ENCODE assay signal across 8 mouse cellular contexts in the genomic region with DNA sequence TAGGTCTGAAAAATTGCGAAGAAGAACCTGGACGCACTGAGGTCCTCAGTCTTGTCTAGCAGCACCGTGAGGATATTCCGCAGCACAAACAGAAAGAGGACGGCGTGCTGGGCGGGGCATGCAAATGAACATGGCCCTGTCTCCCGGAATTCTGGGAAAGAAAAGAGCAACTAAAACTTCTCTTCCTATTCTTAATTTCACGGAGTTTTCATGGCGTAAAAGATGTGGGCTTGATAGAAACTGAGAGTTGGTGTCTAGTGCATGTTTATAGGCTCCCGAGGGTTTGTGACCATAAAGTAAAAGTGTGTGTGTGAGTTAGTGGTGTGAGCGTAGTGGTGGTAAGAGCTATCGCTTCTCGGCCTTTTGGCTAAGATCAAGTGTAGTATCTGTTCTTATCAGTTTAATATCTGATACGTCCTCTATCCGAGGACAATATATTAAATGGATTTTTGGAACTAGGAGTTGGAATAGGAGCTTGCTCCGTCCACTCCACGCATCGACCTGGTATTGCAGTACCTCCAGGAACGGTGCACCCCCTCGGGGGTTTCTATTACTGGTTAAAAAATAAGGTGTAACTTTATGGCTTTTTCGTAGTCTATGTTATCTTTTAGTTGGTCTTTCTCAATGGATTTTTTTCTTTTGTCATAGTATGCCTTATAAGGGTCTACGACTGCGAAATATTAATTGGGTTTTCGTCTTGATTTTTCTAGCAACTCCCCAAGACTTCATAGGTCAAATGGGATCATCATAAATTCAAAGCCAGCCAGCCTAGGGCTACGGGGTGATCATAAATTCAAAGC. TPM values are rescaled to one million over a fixed set of nuclear protein-coding genes. Genes with fewer than 3 reads are reported as not detected.
DNase-seq lines count a peak whose midpoint lies in the region; ATAC-seq and TF ChIP-seq lines count a peak whose summit lies in the region.

No protein-coding gene starts in this region.

- H3K79me2 ChIP-seq in CH12.LX (replicated peaks; ENCODE audit: control insufficient read depth, extremely low read depth, insufficient read depth, poor library complexity, severe bottlenecking) = no peaks in the 10 kb centered on the region

- H3K4me1 ChIP-seq in CH12.LX (ENCODE audit: control insufficient read depth in 1 of 2, insufficient read depth in 2 of 2) = peaks cover 3 to 17% of the 10 kb centered on the region in 2 experiments; a peak in 3 of 4 replicates
- no peaks in the 10 kb centered on the region for H3K4me1 ChIP-seq in forebrain, embryonic 11.5 days (replicated peaks; ENCODE audit: control insufficient read depth, insufficient read depth, low read length)
- H3K4me1 ChIP-seq in heart, postnatal 0 days (ENCODE audit: control insufficient read depth, insufficient read depth) = 0 out of 2 replicates have a peak, but pooled peaks cover 3% of the 10 kb centered on the region
- peaks cover 15% of the 10 kb centered on the region for H3K4me1 ChIP-seq in liver, embryonic 16.5 days (ENCODE audit: control insufficient read depth, low read depth, low read length)
- H3K4me1 ChIP-seq in neural tube, embryonic 13.5 days (replicated peaks) = peaks cover 8% of the 10 kb centered on the region
- no peaks in the 10 kb centered on the region for H3K4me1 ChIP-seq in testis, adult 2 months (ENCODE audit: control insufficient read depth, insufficient read depth, low read length)

- no peaks in the 10 kb centered on the region for H3K36me3 ChIP-seq in CH12.LX (replicated peaks in 1 of 2; ENCODE audit: control insufficient read depth in 1 of 2, insufficient read depth in 1 of 2, low read length in 1 of 2)
- H3K36me3 ChIP-seq in forebrain, embryonic 11.5 days (ENCODE audit: control insufficient read depth, insufficient read depth, low read length) = no peaks in the 10 kb centered on the region
- no peaks in the 10 kb centered on the region for H3K36me3 ChIP-seq in heart, postnatal 0 days (replicated peaks; ENCODE audit: control insufficient read depth, insufficient read depth, low read length)
- peaks cover 11% of the 10 kb centered on the region for H3K36me3 ChIP-seq in liver, embryonic 16.5 days (ENCODE audit: control insufficient read depth, insufficient read depth)
- no peaks in the 10 kb centered on the region for H3K36me3 ChIP-seq in neural tube, embryonic 13.5 days
- no peaks in the 10 kb centered on the region for H3K36me3 ChIP-seq in testis, adult 2 months (ENCODE audit: control insufficient read depth, insufficient read depth, low read length)

- peak overlapping the region; percentile 74 for H3K4me2 ChIP-seq in CH12.LX (ENCODE audit: insufficient read depth, low read depth, poor library complexity, severe bottlenecking)
- H3K4me2 ChIP-seq in forebrain, embryonic 11.5 days (ENCODE audit: low read depth, low read length, severe bottlenecking) = peak overlapping the region; percentile 54
- H3K4me2 ChIP-seq in heart, postnatal 0 days (ENCODE audit: low read depth, low read length) = peak overlapping the region; percentile 60
- H3K4me2 ChIP-seq in liver, embryonic 16.5 days (ENCODE audit: low read depth, low read length) = peak overlapping the region; percentile 74
- H3K4me2 ChIP-seq in neural tube, embryonic 13.5 days = peak overlapping the region; percentile 64

- H3K9ac ChIP-seq in CH12.LX (ENCODE audit: insufficient read depth, low read depth) = peak overlapping the region; percentile 83
- peak overlapping the region; percentile 62 for H3K9ac ChIP-seq in forebrain, embryonic 11.5 days (ENCODE audit: low read length)
- peak overlapping the region; percentile 73 for H3K9ac ChIP-seq in heart, postnatal 0 days (replicated peaks; ENCODE audit: low read depth, low read length)
- H3K9ac ChIP-seq in liver, embryonic 16.5 days (ENCODE audit: low read depth, low read length) = peak overlapping the region; percentile 58
- peak overlapping the region; percentile 77 for H3K9ac ChIP-seq in neural tube, embryonic 13.5 days

- TF ChIP-seq CTCF in CH12.LX (conservative IDR thresholded peaks at IDR 0.05 in 1 of 2, IDR thresholded peaks at IDR 0.05 in 1 of 2; ENCODE audit: low read depth in 2 of 2, low read length in 2 of 2) = no peak
- no peak for TF ChIP-seq CTCF in heart, postnatal 0 days (IDR thresholded peaks at IDR 0.05; ENCODE audit: low read depth)
- TF ChIP-seq CTCF in testis, adult 2 months (IDR thresholded peaks at IDR 0.05; ENCODE audit: control insufficient read depth, insufficient read depth, insufficient replicate concordance, low read depth, low read length) = no peak

- dilution Hi-C loops in CH12.LX (cut with MboI; ENCODE audit: extremely low pct_ligation_motif_present, extremely low pct_unique_long_range_greater_than_20kb, low sequenced_read_pairs) = no loop called here

- peak overlapping the region; percentile 47 to 79 (median 55) for H3K4me3 ChIP-seq in CH12.LX (replicated peaks in 1 of 3; ENCODE audit: low read depth in 2 of 3, low read length in 2 of 3, poor library complexity in 1 of 3)
- peak overlapping the region; percentile 34 for H3K4me3 ChIP-seq in forebrain, embryonic 11.5 days (ENCODE audit: low read depth, low read length)
- H3K4me3 ChIP-seq in heart, postnatal 0 days (ENCODE audit: low read depth, low read length) = peak overlapping the region; percentile 55
- H3K4me3 ChIP-seq in liver, embryonic 16.5 days (ENCODE audit: low read depth, low read length) = peak overlapping the region; percentile 62
- H3K4me3 ChIP-seq in neural tube, embryonic 13.5 days = peak overlapping the region; percentile 51
- peak overlapping the region; percentile 87 for H3K4me3 ChIP-seq in testis, adult 2 months (ENCODE audit: control insufficient read depth, low read depth, low read length)

- no peaks in the 10 kb centered on the region for H3K9me3 ChIP-seq in CH12.LX (replicated peaks; ENCODE audit: low read length)
- H3K9me3 ChIP-seq in forebrain, embryonic 11.5 days (ENCODE audit: control insufficient read depth, low read length) = no peaks in the 10 kb centered on the region
- H3K9me3 ChIP-seq in heart, postnatal 0 days (replicated peaks; ENCODE audit: control insufficient read depth, low read length) = no peaks in the 10 kb centered on the region
- H3K9me3 ChIP-seq in liver, embryonic 16.5 days (replicated peaks; ENCODE audit: control insufficient read depth, low read length) = no peaks in the 10 kb centered on the region
- no peaks in the 10 kb centered on the region for H3K9me3 ChIP-seq in neural tube, embryonic 13.5 days

- TF ChIP-seq EP300 in CH12.LX (IDR thresholded peaks at IDR 0.05; ENCODE audit: low read length) = no peak; the same call in 1 of the 2 replicates
- TF ChIP-seq EP300 in heart, postnatal 0 days (IDR thresholded peaks at IDR 0.05; ENCODE audit: low read depth) = peak; percentile 59; the same call in 1 of the 2 replicates

- DNase-seq in CH12.LX (ENCODE audit: extremely low read depth) = peak; percentile 97
- peak; percentile 76 for DNase-seq in c-Kit-positive CD71-negative TER-119-negative erythroid progenitor cells, embryonic 14.5 days (ENCODE audit: low read depth)
- peak; percentile 87 for DNase-seq in forebrain, embryonic 11.5 days (ENCODE audit: low spot score)
- peak; percentile 84 for DNase-seq in heart, postnatal 0 days (ENCODE audit: low spot score)
- DNase-seq in kidney, postnatal 4 days = peak; percentile 84 to 90

- WGBS in forebrain, embryonic 11.5 days = under 1% methylated on average over 26 of the region's 26 CpGs
- under 1% methylated on average over 26 of the region's 26 CpGs for WGBS in heart, postnatal 0 days
- 0% methylated on average over 26 of the region's 26 CpGs for WGBS in liver, embryonic 16.5 days (ENCODE audit: insufficient replicate concordance)
- under 1% methylated on average over 26 of the region's 26 CpGs for WGBS in neural tube, embryonic 13.5 days

- no peak overlapping the region for H3K27ac ChIP-seq in CH12.LX (ENCODE audit: insufficient read depth, low read depth)
- peak overlapping the region; percentile 46; the same call in 1 of the 2 replicates for H3K27ac ChIP-seq in forebrain, embryonic 11.5 days (ENCODE audit: low read depth, low read length)
- H3K27ac ChIP-seq in heart, postnatal 0 days (ENCODE audit: low read depth) = peak overlapping the region; percentile 74
- H3K27ac ChIP-seq in liver, embryonic 16.5 days (ENCODE audit: low read length) = peak overlapping the region; percentile 88
- H3K27ac ChIP-seq in neural tube, embryonic 13.5 days (replicated peaks) = peak overlapping the region; percentile 89
- peak overlapping the region; percentile 93 for H3K27ac ChIP-seq in testis, adult 2 months (ENCODE audit: control insufficient read depth, insufficient read depth, low read depth, low read length)

- in situ Hi-C loops in CH12.LX (cut with MboI; ENCODE audit: low pct_ligation_motif_present, low pct_unique_long_range_greater_than_20kb, low sequenced_read_pairs) = no loop called here

- TF ChIP-seq RAD21 in CH12.LX (IDR thresholded peaks at IDR 0.05; ENCODE audit: low read depth, low read length) = no peak

- peaks cover 35% of the 10 kb centered on the region for H3K27me3 ChIP-seq in CH12.LX (replicated peaks)
- H3K27me3 ChIP-seq in forebrain, embryonic 11.5 days (ENCODE audit: control insufficient read depth, insufficient read depth, low read length) = no peaks in the 10 kb centered on the region
- no peaks in the 10 kb centered on the region for H3K27me3 ChIP-seq in heart, postnatal 0 days (ENCODE audit: control insufficient read depth, insufficient read depth, low read length)
- peaks cover 6% of the 10 kb centered on the region; the same call in 1 of the 2 replicates for H3K27me3 ChIP-seq in liver, embryonic 16.5 days (ENCODE audit: control insufficient read depth, insufficient read depth, low read depth, low read length)
- no peaks in the 10 kb centered on the region; the same call in 1 of the 2 replicates for H3K27me3 ChIP-seq in neural tube, embryonic 13.5 days
- no peaks in the 10 kb centered on the region for H3K27me3 ChIP-seq in testis, adult 2 months (ENCODE audit: control insufficient read depth, insufficient read depth, low read length)

- peak; percentile 98 for TF ChIP-seq POLR2A in CH12.LX (IDR thresholded peaks at IDR 0.05; ENCODE audit: low read depth, low read length)
- no peak; the same call in 1 of the 2 replicates for TF ChIP-seq POLR2A in testis, adult 2 months (IDR thresholded peaks at IDR 0.05; ENCODE audit: control insufficient read depth, low read depth, low read length)

- peak; percentile 90 for ATAC-seq in forebrain, embryonic 11.5 days (replicated peaks; ENCODE audit: low FRiP score)
- peak; percentile 88 for ATAC-seq in heart, postnatal 0 days (ENCODE audit: insufficient read depth, low read depth)
- ATAC-seq in liver, embryonic 16.5 days (ENCODE audit: low read depth) = peak; percentile 83
- ATAC-seq in neural tube, embryonic 13.5 days (ENCODE audit: low read depth) = peak; percentile 91

RNA-seq across cellular contexts. Expression of a gene that starts 15.2 kb away (rescaled TPM):
- not detected in 2 replicates for total RNA-seq in CH12.LX (2012; rRNA removed)
- not detected in 2 replicates for total RNA-seq in CH12.LX (2014; rRNA removed)
- not detected in 2 replicates for polyA plus RNA-seq in CH12.LX (2012; ENCODE audit: insufficient read length, low read depth)
- polyA plus RNA-seq in forebrain, embryonic 11.5 days (2014; fragmentation: Nextera tagmentation; extraction: Ambion mirVana) = 0.67 and 0.91 TPM in 2 replicates
- total RNA-seq in heart, postnatal 0 days (2014; rRNA removed; ENCODE audit: low replicate concordance) = not detected in 2 replicates
- 0.10 and 0.16 TPM in 2 replicates for polyA plus RNA-seq in heart, postnatal 0 days (2015; fragmentation: Nextera tagmentation; extraction: Ambion mirVana)
- 39.7 and 43.0 TPM in 2 replicates for polyA plus RNA-seq in liver, embryonic 16.5 days (2015; fragmentation: Nextera tagmentation; extraction: Ambion mirVana)
- 0.08 TPM in 1 of 2 replicates, not detected in the other for polyA plus RNA-seq in neural tube, embryonic 13.5 days (2015; fragmentation: Nextera tagmentation; extraction: Ambion mirVana)
- polyA plus RNA-seq in testis, adult 2 months (2012; rRNA removed) = 0.05 and 0.07 TPM in 2 replicates

RNA-seq across cellular contexts. Expression of a gene that starts 27.5 kb away (rescaled TPM):
- total RNA-seq in CH12.LX (2012; rRNA removed) (59.1 and 60.1 TPM in 2 replicates), CH12.LX (2014; rRNA removed) (57.6 and 58.3 TPM in 2 replicates)
- 75.7 and 78.8 TPM in 2 replicates for polyA plus RNA-seq in CH12.LX (2012; ENCODE audit: insufficient read length, low read depth)
- polyA plus RNA-seq in forebrain, embryonic 11.5 days (2014; fragmentation: Nextera tagmentation; extraction: Ambion mirVana) = 108 and 110 TPM in 2 replicates
- total RNA-seq in heart, postnatal 0 days (2014; rRNA removed; ENCODE audit: low replicate concordance) = 51.6 and 52.0 TPM in 2 replicates
- 20.1 TPM in 2 replicates for polyA plus RNA-seq in heart, postnatal 0 days (2015; fragmentation: Nextera tagmentation; extraction: Ambion mirVana)
- polyA plus RNA-seq in liver, embryonic 16.5 days (2015; fragmentation: Nextera tagmentation; extraction: Ambion mirVana) = 19.2 and 21.7 TPM in 2 replicates
- polyA plus RNA-seq in neural tube, embryonic 13.5 days (2015; fragmentation: Nextera tagmentation; extraction: Ambion mirVana) = 115 and 118 TPM in 2 replicates
- 252 and 263 TPM in 2 replicates for polyA plus RNA-seq in testis, adult 2 months (2012; rRNA removed)

RNA-seq across cellular contexts. Expression of a gene that starts 31.0 kb away (rescaled TPM):
- 9.5 and 11.4 TPM in 2 replicates for total RNA-seq in CH12.LX (2012; rRNA removed)
- 6.3 and 8.2 TPM in 2 replicates for total RNA-seq in CH12.LX (2014; rRNA removed)
- 30.6 and 30.7 TPM in 2 replicates for polyA plus RNA-seq in CH12.LX (2012; ENCODE audit: insufficient read length, low read depth)
- polyA plus RNA-seq in forebrain, embryonic 11.5 days (2014; fragmentation: Nextera tagmentation; extraction: Ambion mirVana) = 16.0 and 16.5 TPM in 2 replicates
- 2.6 and 3.6 TPM in 2 replicates for total RNA-seq in heart, postnatal 0 days (2014; rRNA removed; ENCODE audit: low replicate concordance)
- polyA plus RNA-seq in heart, postnatal 0 days (2015; fragmentation: Nextera tagmentation; extraction: Ambion mirVana) = 8.3 and 9.3 TPM in 2 replicates
- polyA plus RNA-seq in liver, embryonic 16.5 days (2015; fragmentation: Nextera tagmentation; extraction: Ambion mirVana) = 5.6 and 6.2 TPM in 2 replicates
- 19.8 and 21.3 TPM in 2 replicates for polyA plus RNA-seq in neural tube, embryonic 13.5 days (2015; fragmentation: Nextera tagmentation; extraction: Ambion mirVana)
- polyA plus RNA-seq in testis, adult 2 months (2012; rRNA removed) = 27.8 and 32.1 TPM in 2 replicates

Comparison
In these comparisons a context has a peak if more than half of its experiments do, and no peak if none do; other contexts are left out.
1. H3K4me3 ChIP-seq: peak in every context shown above with its lines; median percentile 87 in testis, adult 2 months; 62 in liver, embryonic 16.5 days; 55 in CH12.LX; 55 in heart, postnatal 0 days; 51 in neural tube, embryonic 13.5 days; 34 in forebrain, embryonic 11.5 days.
2. RNA of a gene that starts 15.2 kb away (polyA plus RNA-seq): 39.7 to 43.0 TPM in liver, embryonic 16.5 days; 0.67 to 0.91 TPM in forebrain, embryonic 11.5 days, 0.10 to 0.16 TPM in heart, postnatal 0 days, 0.05 to 0.07 TPM in testis, adult 2 months, 0.08 TPM in neural tube, embryonic 13.5 days and not detected in CH12.LX; every median in the first group is over 10 times any median in the second.
3. Peak in every context shown above with its lines, with median percentiles within 50 percentile points of each other: DNase-seq, H3K4me2 ChIP-seq, H3K9ac ChIP-seq and ATAC-seq.